Mouse (Mus musculus): ENCODE data around the gene Lsm7. TPM values are rescaled to one million over a fixed set of nuclear protein-coding genes. Genes with fewer than 3 reads are reported as not detected.
A peak's percentile ranks its signal among the peaks of the same experiment; 100 is the strongest.

Gene Lsm7
- polyA plus RNA-seq, 1 experiment from 2014 or later = 289 TPM

- Histone ChIP-seq H3K36me3 (replicated peaks) (peaks cover 59% of the 10 kb centered on the region), H3K4me3 (replicated peaks) (no peak overlapping the region), H3K4me1 (no peaks in the 10 kb centered on the region), H3K9ac (no peak overlapping the region), H3K27ac (no peak overlapping the region), H3K4me2 (no peak overlapping the region), H3K27me3 (no peaks in the 10 kb centered on the region), H3K9me3 (no peaks in the 10 kb centered on the region)
- WGBS = 93% methylated on average over 16 of the region's 16 CpGs
- ATAC-seq (ENCODE audit: low FRiP score) = no peak
These were observed 9.4 kb upstream of the Lsm7 start for GRCm38 (mm10) chr10:80864446-80864845.

DNA sequence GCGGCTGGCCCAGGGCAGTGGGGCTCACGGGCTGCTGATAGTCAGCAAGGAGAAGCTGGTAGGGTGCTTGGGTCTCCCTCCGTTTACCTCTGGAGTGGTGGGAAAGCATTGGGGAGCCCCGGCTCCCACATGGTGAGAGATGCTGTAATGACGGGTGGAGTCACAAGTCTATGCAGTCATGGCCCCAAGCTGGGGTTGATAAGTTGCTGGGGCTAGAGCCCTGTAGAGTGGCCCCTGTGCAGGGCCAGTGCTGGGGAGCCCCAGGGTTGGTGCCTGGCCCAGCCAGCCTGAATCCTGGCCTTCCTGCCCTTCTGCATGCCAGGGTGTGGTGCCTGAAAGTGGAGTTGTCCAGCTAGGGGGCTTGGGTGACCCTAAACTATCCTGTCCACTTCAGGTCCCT is 7.3 kb upstream of the Lsm7 start:
- no peak overlapping the region for H3K9ac ChIP-seq
- peaks cover 50% of the 10 kb centered on the region for H3K36me3 ChIP-seq (replicated peaks)
- no peak overlapping the region for H3K4me2 ChIP-seq
- no peak overlapping the region for H3K27ac ChIP-seq
- H3K9me3 ChIP-seq = no peaks in the 10 kb centered on the region
- ATAC-seq (ENCODE audit: low FRiP score) = no peak
- no peaks in the 10 kb centered on the region for H3K27me3 ChIP-seq
- H3K4me1 ChIP-seq = peaks cover 11% of the 10 kb centered on the region
- WGBS = 94% methylated on average over 5 of the region's 5 CpGs
- no peak overlapping the region for H3K4me3 ChIP-seq (replicated peaks)

- ATAC-seq (ENCODE audit: low FRiP score) = no peak
- H3K4me1 ChIP-seq = peaks cover 44% of the 10 kb centered on the region
- H3K27ac ChIP-seq = 0 out of 2 replicates have a peak overlapping the region, but pooled peaks have one; percentile 36
- H3K27me3 ChIP-seq = no peaks in the 10 kb centered on the region
- WGBS = 88% methylated on average over 7 of the region's 7 CpGs
- H3K4me3 ChIP-seq (replicated peaks) = no peak overlapping the region
- peaks cover 25% of the 10 kb centered on the region for H3K36me3 ChIP-seq (replicated peaks)
- H3K9me3 ChIP-seq = no peaks in the 10 kb centered on the region
- no peak overlapping the region for H3K4me2 ChIP-seq
- H3K9ac ChIP-seq = no peak overlapping the region; the same call in 1 of the 2 replicates
These were observed 3.4 kb upstream of the Lsm7 start for GRCm38 (mm10) chr10:80858350-80858935.

DNA sequence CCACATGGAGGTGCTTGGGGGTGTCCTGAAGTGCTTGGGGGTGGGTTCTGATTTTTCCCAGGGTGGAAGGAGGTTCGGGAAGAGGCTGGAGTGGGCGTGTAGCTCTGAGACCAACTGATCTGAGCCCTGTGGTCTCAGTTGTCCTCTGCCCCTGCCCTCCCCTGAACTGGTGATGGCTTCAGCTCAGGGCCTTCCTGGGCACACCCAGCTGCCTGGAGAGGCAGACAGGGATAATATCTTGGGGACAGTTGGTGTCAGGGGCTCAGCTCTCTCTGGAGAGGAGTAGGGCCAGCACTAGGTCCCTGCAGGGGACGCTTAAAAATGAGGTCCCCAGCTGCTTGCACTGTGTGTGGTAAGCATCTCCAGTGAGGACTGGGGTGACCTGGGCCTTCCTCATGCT is 2.8 kb upstream of the Lsm7 start:
- Histone ChIP-seq H3K9ac (no peak overlapping the region), H3K9me3 (no peaks in the 10 kb centered on the region), H3K4me1 (peaks cover 44% of the 10 kb centered on the region), H3K4me2 (no peak overlapping the region), H3K27ac (0 out of 2 replicates have a peak overlapping the region, but pooled peaks have one; percentile 36), H3K4me3 (replicated peaks) (no peak overlapping the region), H3K36me3 (replicated peaks) (peaks cover 24% of the 10 kb centered on the region), H3K27me3 (no peaks in the 10 kb centered on the region)
- ATAC-seq (ENCODE audit: low FRiP score) = no peak
- WGBS = 62% methylated on average over 3 of the region's 3 CpGs

GRCm38 (mm10) chr10:80857386-80857785 is 2.4 kb upstream of the Lsm7 start:
- no peak for ATAC-seq (ENCODE audit: low FRiP score)
- H3K4me3 ChIP-seq (replicated peaks) = no peak overlapping the region
- no peaks in the 10 kb centered on the region for H3K27me3 ChIP-seq
- peaks cover 23% of the 10 kb centered on the region for H3K36me3 ChIP-seq (replicated peaks)
- H3K4me2 ChIP-seq = no peak overlapping the region
- peaks cover 44% of the 10 kb centered on the region for H3K4me1 ChIP-seq
- H3K9ac ChIP-seq = no peak overlapping the region
- 50% methylated on average over 8 of the region's 8 CpGs for WGBS
- no peaks in the 10 kb centered on the region for H3K9me3 ChIP-seq
- H3K27ac ChIP-seq = no peak overlapping the region

DNA sequence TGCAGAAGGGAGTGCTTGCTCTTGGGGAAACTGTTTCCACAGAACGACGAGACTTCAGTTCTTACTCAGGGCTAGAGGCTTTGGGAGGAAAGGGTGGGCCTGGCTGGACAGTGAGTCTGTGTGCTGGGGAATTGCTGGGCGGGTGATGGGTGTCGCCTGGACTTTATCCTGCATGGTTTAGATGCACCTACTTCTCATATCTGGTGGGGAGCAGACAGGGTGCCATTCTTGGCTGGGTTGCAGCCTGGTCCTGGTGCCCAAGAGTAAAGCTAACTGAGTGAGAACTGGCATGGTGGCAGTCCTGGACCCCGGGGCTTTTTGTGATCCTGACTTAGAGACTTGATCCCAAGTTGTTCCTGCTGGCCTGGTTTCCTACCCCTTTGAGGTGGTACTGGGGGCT is 1.9 kb upstream of the Lsm7 start:
- H3K27me3 ChIP-seq = no peaks in the 10 kb centered on the region
- 0 out of 2 replicates have a peak overlapping the region, but pooled peaks have one; percentile 99 for H3K4me2 ChIP-seq
- 0 out of 2 replicates have a peak overlapping the region, but pooled peaks have one; percentile 90 for H3K4me3 ChIP-seq (replicated peaks)
- H3K36me3 ChIP-seq (replicated peaks) = peaks cover 23% of the 10 kb centered on the region
- WGBS = 87% methylated on average over 5 of the region's 5 CpGs
- H3K27ac ChIP-seq = no peak overlapping the region
- no peak for ATAC-seq (ENCODE audit: low FRiP score)
- no peaks in the 10 kb centered on the region for H3K9me3 ChIP-seq
- H3K4me1 ChIP-seq = peaks cover 44% of the 10 kb centered on the region
- no peak overlapping the region for H3K9ac ChIP-seq

DNA sequence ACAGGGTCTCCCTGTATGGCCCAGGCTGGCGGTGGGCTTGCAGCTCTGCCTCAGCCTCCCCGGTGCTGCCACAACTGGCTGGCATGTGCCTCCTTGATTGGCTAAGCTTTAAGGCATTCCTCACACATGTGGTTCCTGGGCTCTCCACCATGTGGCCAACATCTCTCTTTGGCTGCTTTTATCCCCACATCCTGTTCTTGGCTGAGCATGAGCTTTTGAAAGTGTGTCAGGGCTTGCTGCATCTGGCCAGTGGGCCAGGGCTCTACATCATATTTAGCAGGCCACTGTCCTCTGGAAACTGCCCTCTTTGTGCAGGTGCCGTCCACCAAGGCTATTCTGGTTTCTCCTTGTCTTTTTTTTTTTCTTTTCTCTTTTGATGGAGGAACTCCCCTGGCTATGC is 1.3 kb upstream of the Lsm7 start:
- H3K4me1 ChIP-seq = peaks cover 44% of the 10 kb centered on the region

DNA sequence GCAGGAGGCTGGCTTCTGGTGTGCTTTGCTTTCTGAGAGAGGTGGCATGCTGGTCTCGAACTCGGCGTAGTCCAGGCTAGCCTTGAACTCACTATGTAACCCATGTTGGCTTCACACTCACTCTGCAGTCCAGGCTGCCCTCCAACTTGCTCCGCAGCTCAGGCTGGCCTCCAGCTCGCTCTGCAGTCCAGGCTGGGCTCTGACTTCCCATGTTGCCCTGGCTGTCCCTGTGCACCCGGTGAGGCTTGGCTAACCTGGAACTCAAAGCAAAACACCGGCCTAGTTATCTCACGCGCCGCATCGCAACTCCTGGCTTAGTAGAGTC is 702 bp upstream of the Lsm7 start:
- peak overlapping the region; percentile 90 for H3K4me3 ChIP-seq (replicated peaks)
- no peak overlapping the region for H3K27ac ChIP-seq
- H3K9ac ChIP-seq = peak overlapping the region; percentile 90
- H3K27me3 ChIP-seq = no peaks in the 10 kb centered on the region
- no peaks in the 10 kb centered on the region for H3K9me3 ChIP-seq
- WGBS = 21% methylated on average over 11 of the region's 11 CpGs
- peak overlapping the region; percentile 99 for H3K4me2 ChIP-seq
- H3K4me1 ChIP-seq = peaks cover 44% of the 10 kb centered on the region
- ATAC-seq (ENCODE audit: low FRiP score) = 0 out of 2 replicates have a peak, but pooled peaks have one; percentile 4
- peaks cover 26% of the 10 kb centered on the region for H3K36me3 ChIP-seq (replicated peaks)

More for the DNA sequence above, 1.3 kb upstream of the Lsm7 start:
- H3K9me3 ChIP-seq = no peaks in the 10 kb centered on the region
- H3K27me3 ChIP-seq = no peaks in the 10 kb centered on the region
- no peak for ATAC-seq (ENCODE audit: low FRiP score)
- peak overlapping the region; percentile 90 for H3K9ac ChIP-seq
- no peak overlapping the region for H3K27ac ChIP-seq
- H3K36me3 ChIP-seq (replicated peaks) = peaks cover 23% of the 10 kb centered on the region
- peak overlapping the region; percentile 99 for H3K4me2 ChIP-seq
- 69% methylated on average over 3 of the region's 3 CpGs for WGBS
- H3K4me3 ChIP-seq (replicated peaks) = peak overlapping the region; percentile 90

DNA sequence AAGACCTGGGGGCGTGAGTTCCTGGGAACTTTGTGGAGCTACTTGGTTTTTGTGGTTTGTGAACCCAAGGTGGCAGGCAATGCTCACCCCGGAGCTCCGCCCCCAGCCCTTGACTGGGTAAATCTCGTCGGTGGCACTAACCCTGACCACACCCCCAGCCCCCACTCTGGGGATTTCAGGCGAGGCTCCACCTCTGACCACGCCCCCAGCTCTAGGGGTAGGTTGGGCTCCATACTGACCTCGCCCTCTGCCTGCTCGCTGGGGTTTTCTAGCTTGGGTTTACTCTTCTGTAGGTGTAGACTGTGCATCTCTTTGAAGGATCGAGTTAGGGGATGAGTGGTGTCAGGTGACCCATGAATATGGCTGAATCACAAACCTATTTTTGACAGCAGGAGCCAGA is 6.4 kb downstream of the Lsm7 start:
- peaks cover 13% of the 10 kb centered on the region for H3K4me1 ChIP-seq
- peaks cover 25% of the 10 kb centered on the region for H3K27me3 ChIP-seq
- no peaks in the 10 kb centered on the region for H3K9me3 ChIP-seq
- ATAC-seq (ENCODE audit: low FRiP score) = 0 out of 2 replicates have a peak, but pooled peaks have one; percentile 33
- H3K9ac ChIP-seq = no peak overlapping the region
- no peak overlapping the region for H3K27ac ChIP-seq
- peaks cover 31% of the 10 kb centered on the region for H3K36me3 ChIP-seq (replicated peaks)
- no peak overlapping the region for H3K4me3 ChIP-seq (replicated peaks)
- H3K4me2 ChIP-seq = no peak overlapping the region
- 9% methylated on average over 10 of the region's 10 CpGs for WGBS

GRCm38 (mm10) chr10:80845732-80846131 is 9.3 kb downstream of the Lsm7 start:
- WGBS = 85% methylated on average over 12 of the region's 12 CpGs
- H3K36me3 ChIP-seq (replicated peaks) = peaks cover 6% of the 10 kb centered on the region
- H3K27me3 ChIP-seq = peaks cover 54% of the 10 kb centered on the region
- peaks cover 15% of the 10 kb centered on the region for H3K4me1 ChIP-seq
- H3K4me3 ChIP-seq (replicated peaks) = no peak overlapping the region
- no peak overlapping the region for H3K9ac ChIP-seq
- no peak for ATAC-seq (ENCODE audit: low FRiP score)
- H3K27ac ChIP-seq = no peak overlapping the region
- H3K4me2 ChIP-seq = no peak overlapping the region
- H3K9me3 ChIP-seq = no peaks in the 10 kb centered on the region

- H3K36me3 ChIP-seq (replicated peaks) = peaks cover under 1% of the 10 kb centered on the region
- ATAC-seq (ENCODE audit: low FRiP score) = no peak
- no peak overlapping the region for H3K4me3 ChIP-seq (replicated peaks)
- no peaks in the 10 kb centered on the region for H3K9me3 ChIP-seq
- 66% methylated on average over 8 of the region's 8 CpGs for WGBS
- H3K9ac ChIP-seq = no peak overlapping the region
- no peak overlapping the region for H3K27ac ChIP-seq
- H3K27me3 ChIP-seq = peaks cover 56% of the 10 kb centered on the region
- H3K4me2 ChIP-seq = no peak overlapping the region
- peaks cover 15% of the 10 kb centered on the region for H3K4me1 ChIP-seq
These were observed 9.8 kb downstream of the Lsm7 start for GRCm38 (mm10) chr10:80845055-80845693.

DNA sequence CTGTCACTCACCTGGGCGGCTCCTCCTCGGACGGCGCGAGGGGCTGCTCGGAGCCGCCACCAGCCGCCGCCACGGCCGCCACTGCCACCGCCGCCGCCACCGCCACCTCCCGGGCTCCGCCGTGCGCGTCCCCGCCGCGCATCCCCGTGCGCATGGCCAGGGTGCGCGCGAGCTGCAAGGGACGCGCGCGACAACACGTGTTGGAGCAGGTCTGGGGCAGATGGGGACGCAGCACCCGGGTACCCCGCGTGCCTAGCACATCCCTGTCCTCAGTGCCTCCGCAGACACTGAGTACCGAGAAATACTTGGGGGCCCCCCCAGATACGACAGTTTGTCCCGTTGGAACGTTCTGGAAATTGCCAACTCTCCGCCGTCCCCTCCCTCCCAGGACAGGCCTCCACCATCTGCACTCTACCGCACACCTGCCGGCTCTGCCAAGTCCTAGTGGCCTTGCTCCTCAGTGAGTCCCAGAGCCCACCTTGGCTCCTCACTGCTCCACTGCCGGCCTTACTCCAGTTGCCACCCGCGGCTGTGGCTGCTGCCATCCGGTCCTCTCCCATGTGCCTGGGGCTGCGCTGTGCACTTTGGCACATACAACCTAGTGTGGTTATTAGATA is 11.0 kb downstream of the Lsm7 start, which contains the start of gene Lingo3:
Gene Lingo3 (minus strand): TSS at position 109 of the 617 bp plus-strand sequence.
- Histone ChIP-seq H3K36me3 (replicated peaks) (no peaks in the 10 kb centered on the region), H3K27ac (no peak within 1 kb of the TSS), H3K9ac (peak within 1 kb of the TSS; percentile 61), H3K4me1 (peaks cover 15% of the 10 kb centered on the region), H3K4me2 (peak within 1 kb of the TSS; percentile 84), H3K4me3 (replicated peaks) (peak within 1 kb of the TSS; percentile 47), H3K27me3 (peaks cover 56% of the 10 kb centered on the region), H3K9me3 (no peaks in the 10 kb centered on the region)
- ATAC-seq (ENCODE audit: low FRiP score) = no peak
- WGBS = 6% methylated on average over 38 of the region's 51 CpGs

Measured in forebrain, embryonic 12.5 days (tissue).